Mouse (Mus musculus): Measurements from ENCODE around the gene Stard8. TPM values are rescaled to one million over a fixed set of nuclear protein-coding genes. Genes with fewer than 3 reads are reported as not detected.

Gene Stard8
- polyA plus RNA-seq, 2 experiments: 2.0 to 2.2 TPM

DNA sequence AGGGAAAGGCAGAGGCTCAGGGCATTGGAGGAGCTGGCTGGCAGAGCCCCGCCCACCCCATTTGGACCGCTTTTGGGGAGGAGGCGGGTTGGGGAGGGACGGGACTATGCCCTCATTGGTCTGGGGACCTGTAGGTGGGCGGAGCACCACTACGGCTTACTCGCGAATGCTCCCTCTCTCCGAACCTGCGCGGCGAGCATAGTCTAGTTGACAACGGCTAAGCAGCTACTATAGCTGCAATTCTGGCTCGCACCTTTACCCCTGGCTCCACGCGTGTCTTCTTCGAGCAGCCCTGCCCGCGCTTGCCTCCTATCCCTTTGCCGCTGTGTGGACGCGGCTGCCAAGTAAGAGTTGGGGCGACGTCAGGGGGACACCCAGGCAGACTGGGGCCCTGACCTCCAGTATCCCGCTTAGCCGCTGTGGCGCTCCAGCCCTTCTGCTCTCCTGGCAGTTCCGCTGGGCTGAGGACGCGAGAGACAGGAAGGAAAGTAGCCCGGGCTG lies 39.5 kb downstream of the Stard8 start:
- Histone ChIP-seq H3K27ac (no peak overlapping the region), H3K27me3 (ENCODE audit: control insufficient read depth, insufficient read depth, low read length) (no peaks in the 10 kb centered on the region; the same call in none of the 2 replicates), H3K9ac (replicated peaks) (no peak overlapping the region), H3K9me3 (ENCODE audit: control insufficient read depth, low read length) (no peaks in the 10 kb centered on the region), H3K36me3 (replicated peaks; ENCODE audit: control insufficient read depth, insufficient read depth, low read depth) (no peaks in the 10 kb centered on the region), H3K4me3 (ENCODE audit: insufficient read depth in 1 of 2, low read depth in 2 of 2, low read length in 2 of 2) (peak overlapping the region; percentile 38 to 45), H3K4me1 (replicated peaks; ENCODE audit: control insufficient read depth in 2 of 2, insufficient read depth in 2 of 2, low read length in 1 of 2) (0 out of 4 replicates have a peak, but pooled peaks cover 0 to 1% of the 10 kb centered on the region in 2 experiments), H3K4me2 (ENCODE audit: low read depth) (peak overlapping the region; percentile 63)
- peak; percentile 92 for ATAC-seq (ENCODE audit: insufficient read depth)
- 12% methylated on average over 29 of the region's 31 CpGs for WGBS (ENCODE audit: insufficient replicate concordance)
- TF ChIP-seq EP300 (IDR thresholded peaks at IDR 0.05; ENCODE audit: low read depth) (no peak), CTCF (IDR thresholded peaks at IDR 0.05; ENCODE audit: low read depth) (0 out of 2 replicates have a peak, but pooled peaks have one; percentile 2)
- DNase-seq (ENCODE audit: low read depth in 3 of 3, low spot score in 3 of 3): peak; percentile 37 to 48 (median 47)

GRCm38 (mm10) chrX:99043275-99043674 lies 40.2 kb downstream of the Stard8 start:
- peak overlapping the region; percentile 38 to 45; a peak in 3 of 4 replicates for H3K4me3 ChIP-seq (ENCODE audit: insufficient read depth in 1 of 2, low read depth in 2 of 2, low read length in 2 of 2)
- no peaks in the 10 kb centered on the region for H3K36me3 ChIP-seq (replicated peaks; ENCODE audit: control insufficient read depth, insufficient read depth, low read depth)
- H3K9me3 ChIP-seq (ENCODE audit: control insufficient read depth, low read length): no peaks in the 10 kb centered on the region
- ATAC-seq (ENCODE audit: insufficient read depth) (no peak), DNase-seq (ENCODE audit: low read depth in 3 of 3, low spot score in 3 of 3) (no peak)
- peak overlapping the region; percentile 63 for H3K4me2 ChIP-seq (ENCODE audit: low read depth)
- 0 out of 4 replicates have a peak, but pooled peaks cover 0 to 1% of the 10 kb centered on the region in 2 experiments for H3K4me1 ChIP-seq (replicated peaks; ENCODE audit: control insufficient read depth in 2 of 2, insufficient read depth in 2 of 2, low read length in 1 of 2)
- H3K9ac ChIP-seq (replicated peaks): no peak overlapping the region
- H3K27ac ChIP-seq: no peak overlapping the region
- no peak for TF ChIP-seq CTCF (IDR thresholded peaks at IDR 0.05; ENCODE audit: low read depth)
- no peak for TF ChIP-seq EP300 (IDR thresholded peaks at IDR 0.05; ENCODE audit: low read depth)
- H3K27me3 ChIP-seq (ENCODE audit: control insufficient read depth, insufficient read depth, low read length): no peaks in the 10 kb centered on the region; the same call in none of the 2 replicates
- WGBS (ENCODE audit: insufficient replicate concordance): 17% methylated on average over 6 of the region's 6 CpGs

DNA sequence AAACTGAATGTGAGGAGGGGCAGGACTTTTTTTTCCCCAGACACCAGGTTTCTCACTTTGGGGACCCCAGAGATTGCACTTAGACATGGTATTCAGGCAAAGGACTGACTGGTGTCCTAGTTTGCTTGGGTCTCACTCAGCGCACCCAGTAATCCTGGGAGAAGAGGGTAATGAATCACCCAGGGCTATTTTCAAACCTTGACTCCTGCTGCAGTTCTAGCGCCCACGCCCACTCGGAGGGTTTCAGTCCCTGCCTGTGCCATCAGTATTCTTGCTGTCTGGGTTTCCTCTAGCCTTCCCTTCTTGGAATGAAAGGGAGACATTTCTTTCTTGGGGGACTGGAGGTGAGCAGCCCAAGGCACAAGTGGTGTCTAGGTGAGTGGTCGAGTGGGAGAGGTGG lies 40.7 kb downstream of the Stard8 start:
- Histone ChIP-seq H3K9me3 (ENCODE audit: control insufficient read depth, low read length) (no peaks in the 10 kb centered on the region), H3K4me2 (ENCODE audit: low read depth) (no peak overlapping the region), H3K36me3 (replicated peaks; ENCODE audit: control insufficient read depth, insufficient read depth, low read depth) (no peaks in the 10 kb centered on the region), H3K27me3 (ENCODE audit: control insufficient read depth, insufficient read depth, low read length) (no peaks in the 10 kb centered on the region; the same call in none of the 2 replicates), H3K27ac (no peak overlapping the region), H3K4me1 (replicated peaks; ENCODE audit: control insufficient read depth in 2 of 2, insufficient read depth in 2 of 2, low read length in 1 of 2) (0 out of 4 replicates have a peak, but pooled peaks cover 0 to 1% of the 10 kb centered on the region in 2 experiments), H3K4me3 (ENCODE audit: insufficient read depth in 1 of 2, low read depth in 2 of 2, low read length in 2 of 2) (no peak overlapping the region), H3K9ac (replicated peaks) (no peak overlapping the region)
- DNase-seq (ENCODE audit: low read depth in 3 of 3, low spot score in 3 of 3) (no peak), ATAC-seq (ENCODE audit: insufficient read depth) (no peak)
- TF ChIP-seq EP300 (IDR thresholded peaks at IDR 0.05; ENCODE audit: low read depth) (no peak), CTCF (IDR thresholded peaks at IDR 0.05; ENCODE audit: low read depth) (no peak)
- 53% methylated on average over 5 of the region's 5 CpGs for WGBS (ENCODE audit: insufficient replicate concordance)

DNA sequence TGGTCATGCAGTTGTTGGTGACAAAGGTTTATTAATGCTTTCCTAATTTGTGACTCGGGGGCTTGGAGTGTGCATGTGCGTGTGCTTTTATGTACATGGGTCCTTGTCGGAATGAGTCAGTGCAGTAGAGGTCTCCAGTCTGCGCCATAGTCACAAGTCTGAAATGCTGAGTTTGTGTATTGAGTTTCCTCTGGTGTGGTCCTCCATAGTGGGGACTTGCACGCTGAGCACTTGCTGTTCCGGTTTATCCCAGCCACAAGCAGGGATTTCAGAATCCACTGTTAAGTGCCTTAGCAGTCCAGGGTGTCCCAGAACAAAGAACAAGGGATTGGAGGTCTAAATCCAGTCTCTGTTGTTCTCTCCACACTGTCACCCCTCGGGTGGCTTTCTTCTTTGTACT lies 42.3 kb downstream of the Stard8 start:
- no peak overlapping the region for H3K9ac ChIP-seq (replicated peaks)
- H3K4me3 ChIP-seq (ENCODE audit: insufficient read depth in 1 of 2, low read depth in 2 of 2, low read length in 2 of 2): no peak overlapping the region

DNA sequence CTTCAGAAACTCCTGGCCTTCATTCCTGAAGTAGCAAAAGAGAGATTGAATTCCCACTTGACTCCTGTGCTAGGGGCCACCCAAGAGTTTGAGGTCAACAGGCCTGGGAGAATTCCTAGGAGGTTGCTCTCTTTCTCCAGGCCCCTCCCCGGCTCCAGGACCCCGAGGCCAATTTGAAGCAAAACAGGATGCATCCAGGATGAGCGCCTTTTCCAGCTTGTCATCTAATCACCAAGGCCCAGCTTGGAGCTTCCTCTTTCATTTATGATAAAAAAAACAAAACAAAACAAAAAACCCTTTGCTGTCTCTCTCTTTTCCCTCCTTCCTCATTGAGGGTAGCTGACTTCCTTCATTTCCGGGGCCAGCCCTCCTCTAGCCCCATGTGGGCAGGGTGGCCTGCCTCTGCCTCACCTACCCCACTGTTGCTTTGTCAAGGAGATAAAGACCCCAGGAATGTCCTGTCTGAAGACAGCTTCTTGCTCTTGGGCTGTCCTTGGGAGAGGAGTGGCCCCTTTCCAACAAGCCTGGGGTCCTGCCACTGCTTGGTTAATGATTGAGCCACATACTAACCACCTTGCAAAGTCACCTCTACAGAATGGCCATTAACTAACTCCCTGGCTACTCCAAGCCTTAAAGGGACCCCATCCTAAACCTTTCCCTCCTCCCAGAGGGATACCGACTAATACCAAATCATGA lies 43.5 kb downstream of the Stard8 start:
- DNase-seq (ENCODE audit: low read depth in 3 of 3, low spot score in 3 of 3): no peak

More for the DNA sequence above, 42.3 kb downstream of the Stard8 start:
- no peak overlapping the region for H3K4me2 ChIP-seq (ENCODE audit: low read depth)
- H3K36me3 ChIP-seq (replicated peaks; ENCODE audit: control insufficient read depth, insufficient read depth, low read depth): no peaks in the 10 kb centered on the region
- H3K9me3 ChIP-seq (ENCODE audit: control insufficient read depth, low read length): no peaks in the 10 kb centered on the region
- H3K27me3 ChIP-seq (ENCODE audit: control insufficient read depth, insufficient read depth, low read length): no peaks in the 10 kb centered on the region; the same call in none of the 2 replicates
- H3K4me1 ChIP-seq (replicated peaks; ENCODE audit: control insufficient read depth in 2 of 2, insufficient read depth in 2 of 2, low read length in 1 of 2): 0 out of 4 replicates have a peak, but pooled peaks cover 0 to 1% of the 10 kb centered on the region in 2 experiments
- ATAC-seq (ENCODE audit: insufficient read depth): no peak
- H3K27ac ChIP-seq: no peak overlapping the region
- no peak for DNase-seq (ENCODE audit: low read depth in 3 of 3, low spot score in 3 of 3)
- TF ChIP-seq CTCF (IDR thresholded peaks at IDR 0.05; ENCODE audit: low read depth) (no peak), EP300 (IDR thresholded peaks at IDR 0.05; ENCODE audit: low read depth) (no peak)
- WGBS (ENCODE audit: insufficient replicate concordance): 56% methylated on average over 7 of the region's 7 CpGs

More for the DNA sequence above, 43.5 kb downstream of the Stard8 start:
- Histone ChIP-seq H3K4me3 (ENCODE audit: insufficient read depth in 1 of 2, low read depth in 2 of 2, low read length in 2 of 2) (no peak overlapping the region), H3K9me3 (ENCODE audit: control insufficient read depth, low read length) (no peaks in the 10 kb centered on the region), H3K27ac (no peak overlapping the region), H3K4me1 (replicated peaks; ENCODE audit: control insufficient read depth in 2 of 2, insufficient read depth in 2 of 2, low read length in 1 of 2) (peaks cover 0 to 4% of the 10 kb centered on the region in 2 experiments; a peak in 1 of 4 replicates), H3K4me2 (ENCODE audit: low read depth) (no peak overlapping the region), H3K36me3 (replicated peaks; ENCODE audit: control insufficient read depth, insufficient read depth, low read depth) (no peaks in the 10 kb centered on the region), H3K9ac (replicated peaks) (no peak overlapping the region), H3K27me3 (ENCODE audit: control insufficient read depth, insufficient read depth, low read length) (no peaks in the 10 kb centered on the region; the same call in none of the 2 replicates)
- WGBS (ENCODE audit: insufficient replicate concordance): 26% methylated on average over 5 of the region's 5 CpGs
- TF ChIP-seq CTCF (IDR thresholded peaks at IDR 0.05; ENCODE audit: low read depth): no peak
- TF ChIP-seq EP300 (IDR thresholded peaks at IDR 0.05; ENCODE audit: low read depth): no peak
- ATAC-seq (ENCODE audit: insufficient read depth): no peak

Measured in liver, embryonic 14.5 days (tissue).